Mouse (Mus musculus) C2C12 (cell line): Measurements from ENCODE around the gene Nudt8.

ENCODE experiments used
- CTCF ChIP-seq: IDR thresholded peaks from one replicate; pipeline ENCODE4 v1.5.1; 2011; ENCODE audit not compliant: control insufficient read depth, insufficient read depth, insufficient read length
- MAX ChIP-seq: IDR thresholded peaks from one replicate; pipeline ENCODE4 v1.6.1; 2011; ENCODE audit warnings: mild to moderate bottlenecking, control low read depth
- MYOD1 ChIP-seq: IDR thresholded peaks from one replicate; pipeline ENCODE4 v1.6.1; 2011; ENCODE audit warnings: low read depth; ENCODE audit not compliant: control insufficient read depth, insufficient read length
- MYOG ChIP-seq: IDR thresholded peaks from one replicate; pipeline ENCODE4 v1.6.1; 2011; ENCODE audit not compliant: control insufficient read depth, insufficient read length; ENCODE audit errors: extremely low read depth
- USF1 ChIP-seq: IDR thresholded peaks from one replicate; pipeline ENCODE4 v1.6.1; 2011; ENCODE audit warnings: low read depth, mild to moderate bottlenecking, control low read depth, moderate library complexity

GRCm38 (mm10) chr19:3999121-3999730 is 1.2 kb upstream of the Nudt8 start:
- TF ChIP-seq USF1, result no peak
- TF ChIP-seq MAX, result no peak
- TF ChIP-seq CTCF, result no peak
- TF ChIP-seq MYOD1, result no peak
- TF ChIP-seq MYOG, result no peak
